Mouse (Mus musculus) liver, embryonic 14.5 days (tissue): ENCODE measurements around the gene Nr1i3. TPM values are rescaled to one million over a fixed set of nuclear protein-coding genes. Genes with fewer than 3 reads are reported as not detected.

ENCODE experiments used
- ATAC-seq: fragments of 200-750 bp; cut with Nextera tagmentation; 2 replicates; pipeline ENCODE4 v1.8.0; 2017; ENCODE audit warnings: moderate number of reproducible peaks, mild to moderate bottlenecking, moderate library complexity; ENCODE audit not compliant: insufficient read depth
- DNase-seq, 3 experiments: peaks; one replicate each; pipeline ENCODE4 v3.0.0-alpha.2; 2012 to 2013; ENCODE audit warnings: low read depth in 3 of 3, low spot score in 3 of 3
- H3K27ac ChIP-seq: fragments of 300-500 bp; sonication (generic); 2 replicates; pipeline ENCODE4 v1.5.1; 2014; ENCODE audit warnings: moderate library complexity, mild to moderate bottlenecking, control low read depth, inconsistent platforms
- H3K27me3 ChIP-seq: fragments of 300-500 bp; sonication (generic); 2 replicates; pipeline ENCODE4 v1.6.1; 2014; ENCODE audit warnings: mild to moderate bottlenecking, low read length, moderate library complexity; ENCODE audit not compliant: control insufficient read depth, insufficient read depth
- H3K36me3 ChIP-seq: fragments of 300-500 bp; sonication (generic); replicated peaks from 2 replicates; pipeline ENCODE4 v1.6.1; 2014; ENCODE audit warnings: low read depth; ENCODE audit not compliant: control insufficient read depth, insufficient read depth
- H3K4me1 ChIP-seq, 2 experiments: fragments of 200-500 bp in 1 of 2; fragments of 300-500 bp in 1 of 2; sonication (generic) in 1 of 2; replicated peaks; 2 replicates each; pipeline ENCODE4 v1.6.1; 2012 to 2014; ENCODE audit warnings: antibody characterized with exemption in 1 of 2, inconsistent platforms in 1 of 2, low read length in 1 of 2; ENCODE audit not compliant: control insufficient read depth in 2 of 2, insufficient read depth in 2 of 2
- H3K4me2 ChIP-seq: fragments of 300-500 bp; sonication (generic); 2 replicates; pipeline ENCODE4 v1.6.1; 2014; ENCODE audit warnings: low read depth, mild to moderate bottlenecking, control low read depth, moderate library complexity
- H3K4me3 ChIP-seq, 2 experiments: fragments of 200-500 bp in 1 of 2; fragments of 300-500 bp in 1 of 2; sonication (generic) in 1 of 2; 2 replicates each; pipeline ENCODE4 v1.5.1; 2012 to 2014; ENCODE audit warnings: low read depth in 2 of 2, low read length in 2 of 2, mild to moderate bottlenecking in 2 of 2, control low read depth in 1 of 2, inconsistent platforms in 1 of 2, moderate library complexity in 1 of 2; ENCODE audit not compliant: insufficient read depth in 1 of 2
- H3K9ac ChIP-seq: fragments of 300-500 bp; sonication (generic); replicated peaks from 2 replicates; pipeline ENCODE4 v1.6.1; 2014; ENCODE audit warnings: mild to moderate bottlenecking, control low read depth, moderate library complexity
- H3K9me3 ChIP-seq: fragments of 300-500 bp; sonication (generic); 2 replicates; pipeline ENCODE4 v1.6.1; 2016; ENCODE audit warnings: low read length, mixed read lengths; ENCODE audit not compliant: control insufficient read depth
- CTCF ChIP-seq: IDR thresholded peaks from 2 replicates; pipeline ENCODE4 v1.5.1; 2016; ENCODE audit warnings: antibody characterized with exemption, low read depth, control low read depth
- EP300 ChIP-seq: IDR thresholded peaks from 2 replicates; pipeline ENCODE4 v1.6.1; 2016; ENCODE audit warnings: antibody characterized with exemption, low read depth
- WGBS: fragments of 180-500 bp; shearing (Covaris S2); extraction: QIAGEN DNeasy Blood & Tissue Kit; methylation state at CpG from one replicate; pipeline ENCODE4 v1.1.7; 2014; ENCODE audit not compliant: insufficient replicate concordance; 5-methylcytosine and 5-hydroxymethylcytosine counted together
- polyA plus RNA-seq, 2 experiments: library from polyadenylated mRNA; depleted of rRNA in 1 of 2; stranded (reverse) in 1 of 2; unstranded in 1 of 2; fragments of >200 nt; fragmentation: Nextera tagmentation in 1 of 2; extraction: Ambion mirVana in 1 of 2; gene quantifications; 2 replicates each; pipeline versions ENCODE4 v1.2.1 to v1.2.3; 2012 to 2014

Nr1i3 gene
- polyA plus RNA-seq, 2 experiments, result 0.88 to 1.0 TPM

GRCm38 (mm10) chr1:171204249-171204644, 9.5 kb upstream of the Nr1i3 start:
- Histone ChIP-seq H3K4me1 (peaks cover 0 to 5% of the 10 kb centered on the region in 2 experiments; a peak in 1 of 4 replicates), H3K9ac (no peak overlapping the region), H3K4me3 (no peak overlapping the region), H3K36me3 (no peaks in the 10 kb centered on the region), H3K9me3 (no peaks in the 10 kb centered on the region), H3K27me3 (no peaks in the 10 kb centered on the region), H3K27ac (no peak overlapping the region), H3K4me2 (no peak overlapping the region)
- TF ChIP-seq EP300, result no peak
- 59% methylated on average over 7 of the region's 7 CpGs for WGBS
- DNase-seq (peak in 2 of 3 experiments; percentile 23 to 42), ATAC-seq (peak; percentile 76)

GRCm38 (mm10) chr1:171205704-171206493, 7.9 kb upstream of the Nr1i3 start:
- H3K4me2 ChIP-seq, result no peak overlapping the region
- no peak overlapping the region for H3K4me3 ChIP-seq
- H3K9ac ChIP-seq, result no peak overlapping the region
- DNase-seq (no peak), ATAC-seq (no peak)
- WGBS, result 50% methylated on average over 6 of the region's 6 CpGs
- peaks cover 0 to 5% of the 10 kb centered on the region in 2 experiments; a peak in 1 of 4 replicates for H3K4me1 ChIP-seq
- no peaks in the 10 kb centered on the region for H3K27me3 ChIP-seq
- no peaks in the 10 kb centered on the region for H3K9me3 ChIP-seq
- TF ChIP-seq EP300 (no peak), CTCF (no peak)
- no peak overlapping the region for H3K27ac ChIP-seq
- H3K36me3 ChIP-seq, result no peaks in the 10 kb centered on the region

- no peaks in the 10 kb centered on the region for H3K9me3 ChIP-seq
- H3K4me3 ChIP-seq, result no peak overlapping the region
- no peaks in the 10 kb centered on the region; the same call in 1 of the 2 replicates for H3K27me3 ChIP-seq
- WGBS, result 6% methylated on average over 4 of the region's 4 CpGs
- H3K36me3 ChIP-seq, result no peaks in the 10 kb centered on the region
- no peak overlapping the region for H3K4me2 ChIP-seq
- TF ChIP-seq CTCF, result no peak
- no peak for TF ChIP-seq EP300
- H3K9ac ChIP-seq, result no peak overlapping the region
- DNase-seq (no peak), ATAC-seq (no peak)
- H3K27ac ChIP-seq, result no peak overlapping the region
- H3K4me1 ChIP-seq, result peaks cover 0 to 7% of the 10 kb centered on the region in 2 experiments; a peak in 1 of 4 replicates
Observed at GRCm38 (mm10) chr1:171209409-171209808, 4.4 kb upstream of the Nr1i3 start.

GRCm38 (mm10) chr1:171212854-171213253, 916 bp upstream of the Nr1i3 start:
- DNase-seq (no peak), ATAC-seq (0 out of 2 replicates have a peak, but pooled peaks have one; percentile 21)
- TF ChIP-seq EP300, result no peak
- no peak for TF ChIP-seq CTCF
- WGBS, result 34% methylated on average over 3 of the region's 3 CpGs
- Histone ChIP-seq H3K36me3 (no peaks in the 10 kb centered on the region), H3K4me3 (no peak overlapping the region), H3K4me2 (no peak overlapping the region), H3K27me3 (no peaks in the 10 kb centered on the region; the same call in 1 of the 2 replicates), H3K9me3 (no peaks in the 10 kb centered on the region), H3K27ac (no peak overlapping the region), H3K4me1 (peaks cover 0 to 6% of the 10 kb centered on the region in 2 experiments; a peak in 2 of 4 replicates), H3K9ac (no peak overlapping the region)

GRCm38 (mm10) chr1:171216241-171216955, 2.6 kb downstream of the Nr1i3 start:
- ATAC-seq, result no peak
- TF ChIP-seq EP300, result no peak
- TF ChIP-seq CTCF, result no peak
- 51% methylated on average over 18 of the region's 18 CpGs for WGBS
- no peak overlapping the region for H3K4me2 ChIP-seq
- H3K9me3 ChIP-seq, result no peaks in the 10 kb centered on the region
- no peak overlapping the region for H3K4me3 ChIP-seq
- no peaks in the 10 kb centered on the region for H3K36me3 ChIP-seq
- H3K27ac ChIP-seq, result no peak overlapping the region
- H3K27me3 ChIP-seq, result no peaks in the 10 kb centered on the region; the same call in 1 of the 2 replicates
- DNase-seq, result no peak
- H3K4me1 ChIP-seq, result peaks cover 5 to 11% of the 10 kb centered on the region in 2 experiments
- no peak overlapping the region for H3K9ac ChIP-seq
